Mouse (Mus musculus) liver, embryonic 15.5 days (tissue): ENCODE measurements around the gene Slc6a13. TPM values are rescaled to one million over a fixed set of nuclear protein-coding genes. Genes with fewer than 3 reads are reported as not detected.
A peak's percentile ranks its signal among the peaks of the same experiment; 100 is the strongest.
"Not testable (repeated sequence)": the region's sequence is repeated elsewhere in the genome, so short reads cannot be mapped to it uniquely, and the experiment has no call there.

Experiments
- ATAC-seq: fragments of 200-750 bp; cut with Nextera tagmentation; 2 replicates; pipeline ENCODE4 v1.8.0; 2017; ENCODE audit warnings: moderate number of reproducible peaks, mild to moderate bottlenecking, moderate library complexity; ENCODE audit not compliant: insufficient read depth
- H3K27ac ChIP-seq: fragments of 300-500 bp; sonication (generic); replicated peaks from 2 replicates; pipeline ENCODE4 v1.5.1; 2015; ENCODE audit warnings: mild to moderate bottlenecking, inconsistent platforms
- H3K27me3 ChIP-seq: fragments of 300-500 bp; sonication (generic); 2 replicates; pipeline ENCODE4 v1.6.1; 2015; ENCODE audit warnings: mild to moderate bottlenecking, inconsistent platforms
- H3K36me3 ChIP-seq: fragments of 300-500 bp; sonication (generic); replicated peaks from 2 replicates; pipeline ENCODE4 v1.6.1; 2015; ENCODE audit warnings: moderate library complexity, mild to moderate bottlenecking, inconsistent platforms
- H3K4me1 ChIP-seq: fragments of 300-500 bp; sonication (generic); replicated peaks from 2 replicates; pipeline ENCODE4 v1.6.1; 2015; ENCODE audit warnings: inconsistent platforms
- H3K4me2 ChIP-seq: fragments of 300-500 bp; sonication (generic); 2 replicates; pipeline ENCODE4 v1.6.1; 2015; ENCODE audit warnings: moderate library complexity, mild to moderate bottlenecking, inconsistent platforms
- H3K4me3 ChIP-seq: fragments of 300-500 bp; sonication (generic); replicated peaks from 2 replicates; pipeline ENCODE4 v1.5.1; 2015; ENCODE audit warnings: mild to moderate bottlenecking, inconsistent platforms
- H3K9ac ChIP-seq: fragments of 300-500 bp; sonication (generic); 2 replicates; pipeline ENCODE4 v1.6.1; 2015; ENCODE audit warnings: moderate library complexity, mild to moderate bottlenecking, inconsistent platforms
- H3K9me3 ChIP-seq: fragments of 300-500 bp; sonication (generic); replicated peaks from 2 replicates; pipeline ENCODE4 v1.6.1; 2016; ENCODE audit warnings: inconsistent platforms
- WGBS: fragments of 180-500 bp; shearing (Covaris S2); methylation state at CpG from one replicate; pipeline ENCODE4 v1.1.7; 2015; ENCODE audit warnings: mixed read lengths; ENCODE audit not compliant: insufficient replicate concordance; 5-methylcytosine and 5-hydroxymethylcytosine counted together
- polyA plus RNA-seq: library from polyadenylated mRNA; unstranded; fragments of >200 nt; fragmentation: Nextera tagmentation; extraction: Ambion mirVana; gene quantifications from 2 replicates; pipeline ENCODE4 v1.2.1, GENCODE M21; 2015

The Slc6a13 gene
- polyA plus RNA-seq, 1 experiment from 2014 or later = 34.1 TPM

GRCm38 (mm10) chr6:121343771-121344123 is 43.7 kb downstream of the Slc6a13 start:
- Histone ChIP-seq H3K4me1 (no peaks in the 10 kb centered on the region; the same call in 1 of the 2 replicates), H3K4me3 (no peak overlapping the region), H3K9me3 (no peaks in the 10 kb centered on the region), H3K27me3 (no peaks in the 10 kb centered on the region), H3K4me2 (0 out of 2 replicates have a peak overlapping the region, but pooled peaks have one; percentile 3), H3K36me3 (no peaks in the 10 kb centered on the region), H3K9ac (no peak overlapping the region), H3K27ac (no peak overlapping the region)
- WGBS = 39% methylated on average over 6 of the region's 6 CpGs
- ATAC-seq = no peak

GRCm38 (mm10) chr6:121344329-121344728 is 44.3 kb downstream of the Slc6a13 start:
- H3K4me2 ChIP-seq = no peak overlapping the region
- H3K27me3 ChIP-seq = no peaks in the 10 kb centered on the region
- H3K9ac ChIP-seq = no peak overlapping the region
- ATAC-seq = no peak
- H3K9me3 ChIP-seq = no peaks in the 10 kb centered on the region
- WGBS = 46% methylated on average over 5 of the region's 5 CpGs
- H3K36me3 ChIP-seq = no peaks in the 10 kb centered on the region
- H3K4me3 ChIP-seq = no peak overlapping the region
- no peak overlapping the region for H3K27ac ChIP-seq
- no peaks in the 10 kb centered on the region; the same call in 1 of the 2 replicates for H3K4me1 ChIP-seq

GRCm38 (mm10) chr6:121346428-121346827 is 46.4 kb downstream of the Slc6a13 start:
- Histone ChIP-seq H3K27ac (peak overlapping the region; percentile 41; the same call in 1 of the 2 replicates), H3K4me3 (no peak overlapping the region), H3K9me3 (no peaks in the 10 kb centered on the region), H3K36me3 (no peaks in the 10 kb centered on the region), H3K4me1 (no peaks in the 10 kb centered on the region; the same call in 1 of the 2 replicates), H3K9ac (no peak overlapping the region), H3K27me3 (no peaks in the 10 kb centered on the region), H3K4me2 (0 out of 2 replicates have a peak overlapping the region, but pooled peaks have one; percentile 20)
- WGBS = 38% methylated on average over 8 of the region's 8 CpGs
- peak; percentile 74 for ATAC-seq

DNA sequence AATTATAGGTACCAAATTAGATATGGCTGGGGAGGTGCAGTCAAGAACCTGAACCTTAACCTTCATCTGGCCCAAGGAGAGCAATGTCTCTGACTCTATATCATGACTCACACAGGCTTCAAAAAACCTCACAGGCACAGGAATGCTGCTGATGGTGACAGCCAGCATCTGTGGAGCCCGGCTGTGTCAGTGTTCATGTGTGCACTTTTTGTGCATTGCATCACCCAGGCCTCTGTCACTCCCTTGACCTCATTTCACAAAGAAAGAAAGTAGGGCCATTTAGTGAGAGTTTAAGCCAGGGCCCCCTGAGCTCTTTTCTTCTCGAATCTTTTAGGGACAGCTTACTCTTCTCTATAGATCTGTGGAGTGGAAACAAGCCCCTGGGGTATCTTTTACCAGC is 52.2 kb downstream of the Slc6a13 start:
- H3K9me3 ChIP-seq = no peaks in the 10 kb centered on the region
- no peaks in the 10 kb centered on the region for H3K4me1 ChIP-seq
- H3K27ac ChIP-seq = no peak overlapping the region
- 29% methylated on average over 2 of the region's 2 CpGs for WGBS
- no peak overlapping the region for H3K4me3 ChIP-seq
- no peak overlapping the region for H3K9ac ChIP-seq
- no peaks in the 10 kb centered on the region for H3K27me3 ChIP-seq
- H3K36me3 ChIP-seq = no peaks in the 10 kb centered on the region
- no peak for ATAC-seq
- H3K4me2 ChIP-seq = no peak overlapping the region

- Histone ChIP-seq H3K9ac (no peak overlapping the region), H3K9me3 (no peaks in the 10 kb centered on the region), H3K36me3 (no peaks in the 10 kb centered on the region), H3K27ac (no peak overlapping the region), H3K4me3 (no peak overlapping the region), H3K4me2 (no peak overlapping the region), H3K4me1 (no peaks in the 10 kb centered on the region), H3K27me3 (no peaks in the 10 kb centered on the region)
- WGBS = 75% methylated on average over 1 of the region's 1 CpGs
- ATAC-seq = no peak
Measured at GRCm38 (mm10) chr6:121356041-121356440, 56.0 kb downstream of the Slc6a13 start.

GRCm38 (mm10) chr6:121357232-121357631 is 57.2 kb downstream of the Slc6a13 start:
- H3K4me3 ChIP-seq = no peak overlapping the region
- H3K27ac ChIP-seq = no peak overlapping the region
- H3K4me2 ChIP-seq = no peak overlapping the region
- WGBS = 68% methylated on average over 6 of the region's 6 CpGs
- no peaks in the 10 kb centered on the region for H3K4me1 ChIP-seq
- H3K27me3 ChIP-seq = no peaks in the 10 kb centered on the region
- H3K36me3 ChIP-seq = no peaks in the 10 kb centered on the region
- H3K9ac ChIP-seq = no peak overlapping the region
- ATAC-seq = no peak
- no peaks in the 10 kb centered on the region for H3K9me3 ChIP-seq

- no peak overlapping the region for H3K27ac ChIP-seq
- H3K9me3 ChIP-seq = no peaks in the 10 kb centered on the region
- H3K4me3 ChIP-seq = no peak overlapping the region
- ATAC-seq = no peak
- H3K4me1 ChIP-seq = no peaks in the 10 kb centered on the region
- H3K9ac ChIP-seq = no peak overlapping the region
- no peaks in the 10 kb centered on the region for H3K27me3 ChIP-seq
- no peak overlapping the region for H3K4me2 ChIP-seq
- no peaks in the 10 kb centered on the region for H3K36me3 ChIP-seq
- 65% methylated on average over 6 of the region's 6 CpGs for WGBS
Measured at GRCm38 (mm10) chr6:121363061-121363460, 63.0 kb downstream of the Slc6a13 start.

DNA sequence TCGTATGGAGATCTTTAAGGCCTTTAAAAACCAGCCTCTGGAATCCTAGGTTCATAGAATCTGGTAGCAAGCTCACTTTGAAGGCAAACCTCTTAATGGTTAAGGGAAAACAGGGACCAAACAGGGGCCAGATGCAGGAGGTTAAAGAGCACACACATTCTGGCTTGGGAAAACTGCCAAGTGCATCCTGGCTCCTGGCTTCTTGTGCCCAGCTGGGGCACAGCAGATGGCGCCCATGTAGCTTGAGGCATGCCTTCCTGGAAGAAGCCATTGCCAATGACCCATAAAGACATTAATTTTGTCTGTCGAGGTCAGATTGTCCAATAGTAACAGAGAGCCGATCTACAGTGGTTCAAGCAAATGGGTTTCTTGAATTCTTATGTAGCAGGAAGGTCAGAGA is 63.9 kb downstream of the Slc6a13 start:
- WGBS = 50% methylated on average over 4 of the region's 4 CpGs
- H3K4me1 ChIP-seq = no peaks in the 10 kb centered on the region
- H3K36me3 ChIP-seq = no peaks in the 10 kb centered on the region
- H3K4me2 ChIP-seq = no peak overlapping the region
- H3K9me3 ChIP-seq = no peaks in the 10 kb centered on the region
- H3K27me3 ChIP-seq = no peaks in the 10 kb centered on the region
- no peak for ATAC-seq
- H3K4me3 ChIP-seq = no peak overlapping the region
- H3K27ac ChIP-seq = no peak overlapping the region
- H3K9ac ChIP-seq = no peak overlapping the region

- not testable (repeated sequence) for H3K27ac ChIP-seq, H3K9ac ChIP-seq, H3K27me3 ChIP-seq, H3K9me3 ChIP-seq, H3K4me3 ChIP-seq, H3K4me1 ChIP-seq, H3K36me3 ChIP-seq, H3K4me2 ChIP-seq, ATAC-seq
- WGBS = 7% methylated on average over 2 of the region's 2 CpGs
Measured at GRCm38 (mm10) chr6:121366537-121366936, 66.5 kb downstream of the Slc6a13 start.

- H3K4me3 ChIP-seq = no peak overlapping the region
- no peak overlapping the region for H3K27ac ChIP-seq
- no peaks in the 10 kb centered on the region for H3K36me3 ChIP-seq
- WGBS = 50% methylated on average over 3 of the region's 3 CpGs
- H3K4me2 ChIP-seq = no peak overlapping the region
- no peak for ATAC-seq
- no peak overlapping the region for H3K9ac ChIP-seq
- no peaks in the 10 kb centered on the region for H3K27me3 ChIP-seq
- H3K4me1 ChIP-seq = no peaks in the 10 kb centered on the region
- H3K9me3 ChIP-seq = no peaks in the 10 kb centered on the region
Measured at GRCm38 (mm10) chr6:121367099-121367498, 67.1 kb downstream of the Slc6a13 start.

GRCm38 (mm10) chr6:121371197-121371980 is 71.4 kb downstream of the Slc6a13 start:
- no peaks in the 10 kb centered on the region for H3K27me3 ChIP-seq
- ATAC-seq = no peak
- no peaks in the 10 kb centered on the region for H3K4me1 ChIP-seq
- H3K9ac ChIP-seq = no peak overlapping the region
- H3K27ac ChIP-seq = no peak overlapping the region
- H3K4me3 ChIP-seq = no peak overlapping the region
- no peaks in the 10 kb centered on the region for H3K9me3 ChIP-seq
- no peaks in the 10 kb centered on the region for H3K36me3 ChIP-seq
- no peak overlapping the region for H3K4me2 ChIP-seq
- 51% methylated on average over 10 of the region's 10 CpGs for WGBS

DNA sequence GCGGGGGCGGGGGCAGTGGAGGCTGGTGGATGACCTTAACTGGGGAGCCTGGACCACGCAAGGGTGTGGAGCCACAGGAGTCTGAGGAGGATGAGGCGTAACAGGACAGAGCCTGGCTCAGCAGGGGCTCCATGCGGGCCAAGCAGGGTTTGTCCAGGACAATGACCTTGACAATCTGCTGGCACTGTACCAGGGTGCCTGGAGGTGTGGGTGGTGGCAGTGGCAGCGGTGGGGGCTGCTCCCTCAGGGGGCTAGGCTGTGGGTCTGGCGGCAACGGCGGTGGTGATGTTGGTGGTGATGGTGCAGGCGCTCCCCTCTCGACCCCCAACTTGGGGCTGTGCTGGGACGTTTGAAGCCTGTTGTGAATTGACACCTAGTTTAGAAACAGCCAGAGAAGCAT is 76.1 kb downstream of the Slc6a13 start:
- Histone ChIP-seq H3K4me1 (no peaks in the 10 kb centered on the region), H3K4me2 (no peak overlapping the region), H3K27me3 (no peaks in the 10 kb centered on the region; the same call in 1 of the 2 replicates), H3K9me3 (no peaks in the 10 kb centered on the region), H3K36me3 (no peaks in the 10 kb centered on the region), H3K27ac (no peak overlapping the region), H3K4me3 (no peak overlapping the region), H3K9ac (no peak overlapping the region)
- ATAC-seq = no peak
- 47% methylated on average over 12 of the region's 12 CpGs for WGBS
